Mouse (Mus musculus): ENCODE measurements around the gene Olfr378. TPM values are rescaled to one million over a fixed set of nuclear protein-coding genes. Genes with fewer than 3 reads are reported as not detected.

Gene Olfr378
- not detected in 2 replicates for polyA plus RNA-seq (2015; fragmentation: Nextera tagmentation; extraction: Ambion mirVana)

- no peak within 1 kb of the TSS for H3K9ac ChIP-seq (ENCODE audit: low read length)
- H3K36me3 ChIP-seq (ENCODE audit: control insufficient read depth, insufficient read depth, low read length) = no peaks in the 10 kb centered on the region
- TF ChIP-seq CTCF (IDR thresholded peaks at IDR 0.05; ENCODE audit: low read depth) (no peak), EP300 (optimal IDR thresholded peaks at IDR 0.05) (no peak)
- no peak within 1 kb of the TSS for H3K27ac ChIP-seq (replicated peaks)
- H3K4me1 ChIP-seq (replicated peaks; ENCODE audit: control insufficient read depth, insufficient read depth) = no peaks in the 10 kb centered on the region
- no peak within 1 kb of the TSS for H3K4me2 ChIP-seq (replicated peaks; ENCODE audit: low read depth)
- H3K4me3 ChIP-seq (ENCODE audit: low read depth, low read length) = no peak within 1 kb of the TSS
- no peaks in the 10 kb centered on the region for H3K9me3 ChIP-seq (ENCODE audit: control insufficient read depth, low read length)
- DNase-seq (ENCODE audit: low spot score) (no peak), ATAC-seq (ENCODE audit: low FRiP score, low TSS enrichment) (no peak)
- WGBS = 84% methylated on average over 1 of the region's 1 CpGs
- H3K27me3 ChIP-seq (ENCODE audit: control insufficient read depth, insufficient read depth, low read length) = no peaks in the 10 kb centered on the region
Measured at GRCm38 (mm10) chr11:73428377-73428776, at the start of gene Olfr378. Gene Olfr378 (minus strand): TSS chr11:73428477.

GRCm38 (mm10) chr11:73457408-73457807 is 29.1 kb upstream of the Olfr378 start, which contains the start of gene Olfr380:
Gene Olfr380 (minus strand): TSS chr11:73457508.
- 88% methylated on average over 1 of the region's 1 CpGs for WGBS

GRCm38 (mm10) chr11:73399514-73399913 is 28.8 kb downstream of the Olfr378 start, which contains the start of gene Olfr1:
Gene Olfr1 (minus strand): TSS chr11:73399614.
- ATAC-seq (ENCODE audit: low FRiP score, low TSS enrichment) = no peak
- DNase-seq (ENCODE audit: low spot score) = no peak
- TF ChIP-seq EP300 (optimal IDR thresholded peaks at IDR 0.05) (no peak), CTCF (IDR thresholded peaks at IDR 0.05; ENCODE audit: low read depth) (no peak)

More at GRCm38 (mm10) chr11:73457408-73457807, 29.1 kb upstream of the Olfr378 start, which contains the start of gene Olfr380:
- TF ChIP-seq EP300 (optimal IDR thresholded peaks at IDR 0.05) = no peak
- no peak for TF ChIP-seq CTCF (IDR thresholded peaks at IDR 0.05; ENCODE audit: low read depth)
- H3K27me3 ChIP-seq (ENCODE audit: control insufficient read depth, insufficient read depth, low read length) = no peaks in the 10 kb centered on the region
- DNase-seq (ENCODE audit: low spot score) = no peak
- no peaks in the 10 kb centered on the region for H3K4me1 ChIP-seq (replicated peaks; ENCODE audit: control insufficient read depth, insufficient read depth)
- no peaks in the 10 kb centered on the region for H3K9me3 ChIP-seq (ENCODE audit: control insufficient read depth, low read length)
- no peaks in the 10 kb centered on the region for H3K36me3 ChIP-seq (ENCODE audit: control insufficient read depth, insufficient read depth, low read length)
- no peak within 1 kb of the TSS for H3K4me2 ChIP-seq (replicated peaks; ENCODE audit: low read depth)
- H3K27ac ChIP-seq (replicated peaks) = no peak within 1 kb of the TSS
- no peak within 1 kb of the TSS for H3K9ac ChIP-seq (ENCODE audit: low read length)
- no peak for ATAC-seq (ENCODE audit: low FRiP score, low TSS enrichment)
- H3K4me3 ChIP-seq (ENCODE audit: low read depth, low read length) = no peak within 1 kb of the TSS

GRCm38 (mm10) chr11:73395374-73395773 is 32.9 kb downstream of the Olfr378 start:
- TF ChIP-seq EP300 (optimal IDR thresholded peaks at IDR 0.05) (no peak), CTCF (IDR thresholded peaks at IDR 0.05; ENCODE audit: low read depth) (no peak)
- no peak overlapping the region for H3K27ac ChIP-seq (replicated peaks)
- DNase-seq (ENCODE audit: low spot score) = no peak
- no peak overlapping the region for H3K4me2 ChIP-seq (replicated peaks; ENCODE audit: low read depth)
- no peak overlapping the region for H3K4me3 ChIP-seq (ENCODE audit: low read depth, low read length)
- no peak for ATAC-seq (ENCODE audit: low FRiP score, low TSS enrichment)
- no peaks in the 10 kb centered on the region for H3K27me3 ChIP-seq (ENCODE audit: control insufficient read depth, insufficient read depth, low read length)
- no peaks in the 10 kb centered on the region for H3K9me3 ChIP-seq (ENCODE audit: control insufficient read depth, low read length)
- H3K4me1 ChIP-seq (replicated peaks; ENCODE audit: control insufficient read depth, insufficient read depth) = no peaks in the 10 kb centered on the region
- no peak overlapping the region for H3K9ac ChIP-seq (ENCODE audit: low read length)
- 60% methylated on average over 4 of the region's 4 CpGs for WGBS
- no peaks in the 10 kb centered on the region for H3K36me3 ChIP-seq (ENCODE audit: control insufficient read depth, insufficient read depth, low read length)

More at GRCm38 (mm10) chr11:73399514-73399913, 28.8 kb downstream of the Olfr378 start, which contains the start of gene Olfr1:
- Histone ChIP-seq H3K9ac (ENCODE audit: low read length) (no peak within 1 kb of the TSS), H3K4me3 (ENCODE audit: low read depth, low read length) (no peak within 1 kb of the TSS), H3K9me3 (ENCODE audit: control insufficient read depth, low read length) (no peaks in the 10 kb centered on the region), H3K27me3 (ENCODE audit: control insufficient read depth, insufficient read depth, low read length) (no peaks in the 10 kb centered on the region), H3K4me1 (replicated peaks; ENCODE audit: control insufficient read depth, insufficient read depth) (no peaks in the 10 kb centered on the region), H3K27ac (replicated peaks) (no peak within 1 kb of the TSS), H3K4me2 (replicated peaks; ENCODE audit: low read depth) (no peak within 1 kb of the TSS), H3K36me3 (ENCODE audit: control insufficient read depth, insufficient read depth, low read length) (no peaks in the 10 kb centered on the region)

Other genes starting within 250 kb of the Olfr378 start
- 15.9 and 17.4 TPM in 2 replicates for gene Ctns, start 229.4 kb downstream of the Olfr378 start, polyA plus RNA-seq (2015; fragmentation: Nextera tagmentation; extraction: Ambion mirVana)
- 3.4 and 4.0 TPM in 2 replicates for gene Shpk, start 229.0 kb downstream of the Olfr378 start, polyA plus RNA-seq (2015; fragmentation: Nextera tagmentation; extraction: Ambion mirVana)
- gene Trpv1, start 194.2 kb downstream of the Olfr378 start, polyA plus RNA-seq (2015; fragmentation: Nextera tagmentation; extraction: Ambion mirVana) = 0.02 and 0.08 TPM in 2 replicates
- 0.57 and 0.61 TPM in 2 replicates for gene Trpv3, start 161.1 kb downstream of the Olfr378 start, polyA plus RNA-seq (2015; fragmentation: Nextera tagmentation; extraction: Ambion mirVana)
- 2.7 and 3.3 TPM in 2 replicates for gene Aspa, start 98.9 kb downstream of the Olfr378 start, polyA plus RNA-seq (2015; fragmentation: Nextera tagmentation; extraction: Ambion mirVana)
- not detected in 2 replicates for gene Gm49340, start 98.7 kb downstream of the Olfr378 start, polyA plus RNA-seq (2015; fragmentation: Nextera tagmentation; extraction: Ambion mirVana)
- gene Spata22, start 98.7 kb downstream of the Olfr378 start, polyA plus RNA-seq (2015; fragmentation: Nextera tagmentation; extraction: Ambion mirVana) = 0.17 TPM in 1 of 2 replicates, not detected in the other
- 0.06 TPM in 1 of 2 replicates, not detected in the other for gene Olfr20, start 77.7 kb downstream of the Olfr378 start, polyA plus RNA-seq (2015; fragmentation: Nextera tagmentation; extraction: Ambion mirVana)
- gene Olfr376, start 57.2 kb downstream of the Olfr378 start, polyA plus RNA-seq (2015; fragmentation: Nextera tagmentation; extraction: Ambion mirVana) = not detected in 2 replicates
- gene Olfr1, start 28.9 kb downstream of the Olfr378 start, polyA plus RNA-seq (2015; fragmentation: Nextera tagmentation; extraction: Ambion mirVana) = not detected in 2 replicates
- gene Olfr380, start 29.0 kb upstream of the Olfr378 start, polyA plus RNA-seq (2015; fragmentation: Nextera tagmentation; extraction: Ambion mirVana) = not detected in 2 replicates
- gene Olfr381, start 63.1 kb upstream of the Olfr378 start, polyA plus RNA-seq (2015; fragmentation: Nextera tagmentation; extraction: Ambion mirVana) = not detected in 2 replicates
- gene Olfr382, start 88.7 kb upstream of the Olfr378 start, polyA plus RNA-seq (2015; fragmentation: Nextera tagmentation; extraction: Ambion mirVana) = not detected in 2 replicates
- not detected in 2 replicates for gene Olfr385, start 164.5 kb upstream of the Olfr378 start, polyA plus RNA-seq (2015; fragmentation: Nextera tagmentation; extraction: Ambion mirVana)
- gene Olfr384, start 170.1 kb upstream of the Olfr378 start, polyA plus RNA-seq (2015; fragmentation: Nextera tagmentation; extraction: Ambion mirVana) = not detected in 2 replicates

Data from stomach, postnatal 0 days (tissue).